Mouse (Mus musculus) heart, embryonic 11.5 days (tissue): ENCODE results near the gene AI464131. TPM values are rescaled to one million over a fixed set of nuclear protein-coding genes. Genes with fewer than 3 reads are reported as not detected.

Experiments used
- ATAC-seq: fragments of 200-750 bp; cut with Nextera tagmentation; replicated peaks from 2 replicates; pipeline ENCODE4 v1.8.0; 2017; ENCODE audit warnings: moderate library complexity; ENCODE audit not compliant: insufficient number of reproducible peaks, low FRiP score, low TSS enrichment
- H3K27ac ChIP-seq: fragments of 300-500 bp; sonication (generic); 2 replicates; pipeline ENCODE4 v1.5.1; 2014; ENCODE audit warnings: mild to moderate bottlenecking, low read depth, low read length
- H3K27me3 ChIP-seq: fragments of 300-500 bp; sonication (generic); 2 replicates; pipeline ENCODE4 v1.6.1; 2014; ENCODE audit warnings: mild to moderate bottlenecking, low read length, mixed read lengths; ENCODE audit not compliant: control insufficient read depth, insufficient read depth
- H3K36me3 ChIP-seq: fragments of 300-500 bp; sonication (generic); 2 replicates; pipeline ENCODE4 v1.6.1; 2014; ENCODE audit warnings: mild to moderate bottlenecking, low read length, moderate library complexity, mixed read lengths; ENCODE audit not compliant: control insufficient read depth, insufficient read depth
- H3K4me1 ChIP-seq: fragments of 300-500 bp; sonication (generic); 2 replicates; pipeline ENCODE4 v1.6.1; 2014; ENCODE audit warnings: low read length; ENCODE audit not compliant: control insufficient read depth, insufficient read depth
- H3K4me2 ChIP-seq: fragments of 300-500 bp; sonication (generic); 2 replicates; pipeline ENCODE4 v1.6.1; 2014; ENCODE audit warnings: mild to moderate bottlenecking, moderate library complexity
- H3K4me3 ChIP-seq: fragments of 300-500 bp; sonication (generic); 2 replicates; pipeline ENCODE4 v1.5.1; 2014; ENCODE audit warnings: low read depth, low read length
- H3K9ac ChIP-seq: fragments of 300-500 bp; sonication (generic); 2 replicates; pipeline ENCODE4 v1.6.1; 2014; ENCODE audit warnings: mild to moderate bottlenecking, low read depth, low read length, moderate library complexity
- H3K9me3 ChIP-seq: fragments of 300-500 bp; sonication (generic); replicated peaks from 2 replicates; pipeline ENCODE4 v1.6.1; 2016; ENCODE audit warnings: low read length; ENCODE audit not compliant: control insufficient read depth
- WGBS: fragments of 180-500 bp; shearing (Covaris S2); extraction: QIAGEN DNeasy Blood & Tissue Kit; methylation state at CpG from one replicate; pipeline ENCODE4 v1.1.7; 2014; ENCODE audit not compliant: insufficient replicate concordance; 5-methylcytosine and 5-hydroxymethylcytosine counted together
- polyA plus RNA-seq: library from polyadenylated mRNA; unstranded; fragments of >200 nt; fragmentation: Nextera tagmentation; extraction: Ambion mirVana; gene quantifications from 2 replicates; pipeline ENCODE4 v1.2.1, GENCODE M21; 2014

Gene AI464131
- polyA plus RNA-seq = 2.9 and 3.2 TPM in 2 replicates

GRCm38 (mm10) chr4:41502986-41503412 is at the start of gene AI464131:
Gene AI464131 (minus strand): TSS chr4:41503076.
- peak within 1 kb of the TSS; percentile 75 for H3K4me2 ChIP-seq
- peak; percentile 93 for ATAC-seq
- under 1% methylated on average over 18 of the region's 18 CpGs for WGBS
- peaks cover 19% of the 10 kb centered on the region for H3K4me1 ChIP-seq
- H3K36me3 ChIP-seq = no peaks in the 10 kb centered on the region
- H3K9me3 ChIP-seq = no peaks in the 10 kb centered on the region
- H3K27ac ChIP-seq = no peak within 1 kb of the TSS
- peak within 1 kb of the TSS; percentile 39; the same call in 1 of the 2 replicates for H3K9ac ChIP-seq
- peaks cover 44% of the 10 kb centered on the region for H3K27me3 ChIP-seq
- H3K4me3 ChIP-seq = peak within 1 kb of the TSS; percentile 40

GRCm38 (mm10) chr4:41552529-41552928 is 49.7 kb upstream of the AI464131 start:
- no peak overlapping the region for H3K4me2 ChIP-seq
- H3K36me3 ChIP-seq = no peaks in the 10 kb centered on the region
- H3K27me3 ChIP-seq = no peaks in the 10 kb centered on the region
- ATAC-seq = no peak
- no peak overlapping the region for H3K27ac ChIP-seq
- H3K9ac ChIP-seq = no peak overlapping the region
- no peak overlapping the region for H3K4me3 ChIP-seq
- H3K4me1 ChIP-seq = peaks cover 5% of the 10 kb centered on the region
- no peaks in the 10 kb centered on the region for H3K9me3 ChIP-seq
- 30% methylated on average over 6 of the region's 6 CpGs for WGBS

DNA sequence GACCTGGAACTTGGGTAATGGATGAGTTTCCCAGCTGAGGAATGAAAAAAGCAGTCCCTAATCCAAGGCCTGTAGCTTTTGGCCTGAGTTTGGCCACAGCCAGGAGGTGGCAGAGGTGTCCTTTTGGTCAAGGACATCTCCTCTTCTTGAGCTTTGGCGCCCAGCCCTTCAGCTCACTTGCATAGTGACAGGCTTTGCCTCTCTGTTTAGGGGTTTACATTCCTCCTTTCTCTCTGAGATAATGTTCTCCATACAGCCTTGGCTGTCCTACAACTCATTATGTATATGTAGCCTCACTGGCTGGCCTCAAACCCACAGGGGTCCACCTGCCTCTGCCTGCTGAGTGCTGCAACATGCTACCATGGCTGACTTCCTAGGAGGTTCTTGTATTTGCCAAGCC is 44.2 kb upstream of the AI464131 start:
- Histone ChIP-seq H3K27ac (no peak overlapping the region), H3K36me3 (no peaks in the 10 kb centered on the region), H3K9me3 (no peaks in the 10 kb centered on the region), H3K4me3 (no peak overlapping the region), H3K27me3 (no peaks in the 10 kb centered on the region), H3K4me2 (no peak overlapping the region), H3K9ac (no peak overlapping the region), H3K4me1 (no peaks in the 10 kb centered on the region)
- no peak for ATAC-seq
- 78% methylated on average over 1 of the region's 1 CpGs for WGBS

- no peaks in the 10 kb centered on the region for H3K9me3 ChIP-seq
- WGBS = 16% methylated on average over 8 of the region's 8 CpGs
- H3K27ac ChIP-seq = no peak overlapping the region
- no peaks in the 10 kb centered on the region for H3K27me3 ChIP-seq
- no peak for ATAC-seq
- H3K4me2 ChIP-seq = no peak overlapping the region
- H3K4me3 ChIP-seq = no peak overlapping the region
- no peaks in the 10 kb centered on the region for H3K4me1 ChIP-seq
- no peaks in the 10 kb centered on the region for H3K36me3 ChIP-seq
- no peak overlapping the region for H3K9ac ChIP-seq
Observed at GRCm38 (mm10) chr4:41545985-41546384, 43.1 kb upstream of the AI464131 start.

DNA sequence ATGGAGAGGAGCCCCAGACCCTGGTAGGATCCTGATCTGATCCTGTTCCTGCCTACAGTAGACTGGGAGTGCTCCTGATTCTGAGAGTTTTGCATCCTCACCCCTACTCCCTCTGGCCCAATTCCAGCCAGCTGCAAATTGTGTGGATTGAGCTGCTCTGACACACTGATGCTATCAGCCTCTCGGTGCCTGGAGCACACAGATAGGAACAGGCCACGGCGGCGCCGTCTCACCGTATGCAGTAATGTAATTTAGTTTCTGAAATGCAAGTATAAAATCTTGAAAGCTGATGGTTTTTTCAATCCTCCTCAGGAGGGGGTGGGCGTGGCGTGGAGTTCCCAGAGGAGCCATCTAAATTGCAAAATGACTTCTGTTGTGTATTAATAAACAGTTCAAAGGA is 39.3 kb upstream of the AI464131 start:
- Histone ChIP-seq H3K4me3 (no peak overlapping the region), H3K27ac (no peak overlapping the region), H3K9me3 (no peaks in the 10 kb centered on the region), H3K27me3 (no peaks in the 10 kb centered on the region), H3K4me1 (no peaks in the 10 kb centered on the region), H3K36me3 (no peaks in the 10 kb centered on the region), H3K4me2 (no peak overlapping the region), H3K9ac (no peak overlapping the region)
- WGBS = 66% methylated on average over 8 of the region's 8 CpGs
- ATAC-seq = no peak

GRCm38 (mm10) chr4:41534866-41535265 is 32.0 kb upstream of the AI464131 start:
- no peak for ATAC-seq
- H3K9ac ChIP-seq = no peak overlapping the region
- no peaks in the 10 kb centered on the region for H3K4me1 ChIP-seq
- H3K27me3 ChIP-seq = no peaks in the 10 kb centered on the region
- H3K4me3 ChIP-seq = no peak overlapping the region
- no peaks in the 10 kb centered on the region for H3K9me3 ChIP-seq
- no peaks in the 10 kb centered on the region for H3K36me3 ChIP-seq
- H3K27ac ChIP-seq = no peak overlapping the region
- 69% methylated on average over 5 of the region's 5 CpGs for WGBS
- H3K4me2 ChIP-seq = no peak overlapping the region

DNA sequence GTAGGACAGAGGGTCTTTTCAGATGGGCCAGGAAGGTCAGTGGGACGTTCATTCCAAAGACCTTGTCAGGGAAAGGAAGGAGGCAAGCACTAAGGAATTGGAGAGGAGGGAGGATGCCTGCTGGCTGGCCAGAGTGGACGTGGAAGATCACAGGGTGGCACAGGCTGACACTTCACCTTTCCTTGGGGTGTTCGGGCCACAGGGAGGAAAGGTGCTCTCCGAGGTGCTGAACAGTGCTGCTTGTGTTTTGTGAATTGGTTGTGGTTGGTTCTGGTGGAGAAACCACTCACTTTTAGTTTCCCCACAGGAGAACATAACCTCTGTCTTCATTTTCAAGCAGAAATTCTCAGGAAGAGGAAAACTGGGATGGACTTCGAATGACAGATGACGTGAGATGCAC is 29.5 kb upstream of the AI464131 start:
- no peak for ATAC-seq
- 18% methylated on average over 6 of the region's 6 CpGs for WGBS
- H3K4me1 ChIP-seq = 0 out of 2 replicates have a peak, but pooled peaks cover 5% of the 10 kb centered on the region

GRCm38 (mm10) chr4:41527996-41528395 is 25.1 kb upstream of the AI464131 start:
- WGBS = 52% methylated on average over 8 of the region's 8 CpGs
- H3K4me1 ChIP-seq = 0 out of 2 replicates have a peak, but pooled peaks cover 5% of the 10 kb centered on the region
- H3K36me3 ChIP-seq = no peaks in the 10 kb centered on the region
- H3K9me3 ChIP-seq = no peaks in the 10 kb centered on the region
- no peak overlapping the region for H3K4me2 ChIP-seq
- H3K4me3 ChIP-seq = no peak overlapping the region
- H3K27ac ChIP-seq = no peak overlapping the region
- H3K27me3 ChIP-seq = peaks cover 6% of the 10 kb centered on the region; the same call in 1 of the 2 replicates
- no peak overlapping the region for H3K9ac ChIP-seq
- ATAC-seq = no peak

More for the DNA sequence above, 29.5 kb upstream of the AI464131 start:
- Histone ChIP-seq H3K27ac (no peak overlapping the region), H3K4me3 (no peak overlapping the region), H3K9me3 (no peaks in the 10 kb centered on the region), H3K4me2 (no peak overlapping the region), H3K36me3 (no peaks in the 10 kb centered on the region), H3K27me3 (peaks cover 2% of the 10 kb centered on the region; the same call in 1 of the 2 replicates), H3K9ac (no peak overlapping the region)

GRCm38 (mm10) chr4:41527076-41527475 is 24.2 kb upstream of the AI464131 start:
- Histone ChIP-seq H3K36me3 (no peaks in the 10 kb centered on the region), H3K9ac (no peak overlapping the region), H3K9me3 (no peaks in the 10 kb centered on the region), H3K4me2 (no peak overlapping the region), H3K4me3 (no peak overlapping the region), H3K27me3 (peaks cover 6% of the 10 kb centered on the region; the same call in 1 of the 2 replicates), H3K27ac (no peak overlapping the region), H3K4me1 (0 out of 2 replicates have a peak, but pooled peaks cover 5% of the 10 kb centered on the region)
- WGBS = 48% methylated on average over 13 of the region's 13 CpGs
- no peak for ATAC-seq
